Comparison of ENCODE assay signal across 11 mouse cellular contexts in the genomic region with DNA sequence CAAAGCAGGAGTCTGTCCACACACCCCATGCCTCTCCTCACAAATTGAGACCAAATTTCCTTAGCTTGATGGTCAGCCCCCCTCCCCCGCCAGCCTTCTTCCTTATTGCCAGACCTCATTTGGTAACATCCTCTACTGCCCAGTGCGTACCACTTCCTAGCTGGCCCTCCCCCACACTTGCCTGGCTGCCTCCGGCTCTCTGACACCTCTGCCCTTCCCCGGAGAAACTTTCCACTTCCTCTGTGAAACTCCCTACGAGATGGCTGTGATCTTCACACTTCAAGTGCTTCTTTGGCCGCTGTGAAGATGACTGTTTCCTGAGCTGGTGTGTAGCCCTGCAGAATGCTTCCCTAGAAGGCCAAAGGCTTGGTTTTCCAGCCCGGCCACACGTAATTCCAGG. TPM values are rescaled to one million over a fixed set of nuclear protein-coding genes. Genes with fewer than 3 reads are reported as not detected.
DNase-seq lines count a peak whose midpoint lies in the region; ATAC-seq and TF ChIP-seq lines count a peak whose summit lies in the region.
"Had no signal": no experiment of that assay in that cellular context is flagged by ENCODE, and none has a peak within 500 bp of the region (broad histone marks: within the 10 kb centered on the region; RNA-seq: fewer than 3 reads in every experiment).

No protein-coding gene starts in this region.

- no peak for TF ChIP-seq EP300 in liver, postnatal 0 days (IDR thresholded peaks at IDR 0.05; ENCODE audit: low read depth)

- ATAC-seq in heart, embryonic 16.5 days (replicated peaks; ENCODE audit: extremely low read depth, insufficient read depth, low FRiP score) = no peak
- no peak for ATAC-seq in heart, embryonic 11.5 days (replicated peaks; ENCODE audit: insufficient number of reproducible peaks, low FRiP score, low TSS enrichment)
- ATAC-seq in liver, postnatal 0 days = peak; percentile 37
- no peak for ATAC-seq in forebrain, embryonic 14.5 days
- ATAC-seq in forebrain, postnatal 0 days = no peak

- DNase-seq in brain, adult 2 months (ENCODE audit: low read depth, low spot score) = peak; percentile 68
- peak; percentile 77 for DNase-seq in liver, postnatal 0 days
- DNase-seq in spleen, postnatal 36 days (ENCODE audit: low spot score in 2 of 2) = peak; percentile 95 to 96
- no peak for DNase-seq in gastrocnemius, adult 18-20 months (ENCODE audit: low spot score)
- DNase-seq in forebrain, embryonic 14.5 days (ENCODE audit: low spot score) = no peak
- no peak for DNase-seq in forebrain, postnatal 0 days

- H3K27me3 ChIP-seq in heart, embryonic 16.5 days (ENCODE audit: control insufficient read depth, insufficient read depth, low read length) = no peaks in the 10 kb centered on the region
- no peaks in the 10 kb centered on the region for H3K27me3 ChIP-seq in heart, embryonic 11.5 days (ENCODE audit: control insufficient read depth, insufficient read depth, low read length)
- H3K27me3 ChIP-seq in liver, postnatal 0 days (ENCODE audit: insufficient read depth, low read length) = no peaks in the 10 kb centered on the region
- H3K27me3 ChIP-seq in forebrain, embryonic 14.5 days (replicated peaks; ENCODE audit: control insufficient read depth, insufficient read depth, low read length) = no peaks in the 10 kb centered on the region
- H3K27me3 ChIP-seq in forebrain, postnatal 0 days (ENCODE audit: insufficient read depth, low read length) = no peaks in the 10 kb centered on the region
- H3K27me3 ChIP-seq: embryonic facial prominence, embryonic 12.5 days had no signal

- H3K9ac ChIP-seq in heart, embryonic 16.5 days (ENCODE audit: low read length) = no peak overlapping the region
- no peak overlapping the region for H3K9ac ChIP-seq in heart, embryonic 11.5 days (ENCODE audit: low read depth, low read length)
- H3K9ac ChIP-seq in liver, postnatal 0 days (replicated peaks) = no peak overlapping the region
- no peak overlapping the region for H3K9ac ChIP-seq in forebrain, embryonic 14.5 days (ENCODE audit: low read length)
- H3K9ac ChIP-seq in forebrain, postnatal 0 days = no peak overlapping the region
- H3K9ac ChIP-seq: embryonic facial prominence, embryonic 12.5 days; hindbrain, embryonic 15.5 days had no signal

- H3K4me2 ChIP-seq in heart, embryonic 16.5 days (ENCODE audit: low read depth, low read length) = no peak overlapping the region
- H3K4me2 ChIP-seq in heart, embryonic 11.5 days = no peak overlapping the region
- peak overlapping the region; percentile 38; the same call in 1 of the 2 replicates for H3K4me2 ChIP-seq in liver, postnatal 0 days (ENCODE audit: low read depth, low read length)
- no peak overlapping the region for H3K4me2 ChIP-seq in forebrain, embryonic 14.5 days (ENCODE audit: low read length)
- H3K4me2 ChIP-seq in forebrain, postnatal 0 days (ENCODE audit: low read depth) = no peak overlapping the region
- H3K4me2 ChIP-seq: embryonic facial prominence, embryonic 12.5 days; hindbrain, embryonic 15.5 days had no signal

- WGBS in heart, embryonic 16.5 days = 34% methylated on average over 8 of the region's 8 CpGs
- WGBS in heart, embryonic 11.5 days (ENCODE audit: insufficient replicate concordance) = 31% methylated on average over 8 of the region's 8 CpGs
- 31% methylated on average over 8 of the region's 8 CpGs for WGBS in liver, postnatal 0 days (ENCODE audit: insufficient replicate concordance)
- WGBS in forebrain, embryonic 14.5 days = 81% methylated on average over 8 of the region's 8 CpGs
- WGBS in forebrain, postnatal 0 days = 79% methylated on average over 8 of the region's 8 CpGs

- no peaks in the 10 kb centered on the region for H3K9me3 ChIP-seq in heart, embryonic 16.5 days (replicated peaks; ENCODE audit: control insufficient read depth, low read length)
- H3K9me3 ChIP-seq in heart, embryonic 11.5 days (replicated peaks; ENCODE audit: control insufficient read depth, low read length) = no peaks in the 10 kb centered on the region
- no peaks in the 10 kb centered on the region for H3K9me3 ChIP-seq in liver, postnatal 0 days (ENCODE audit: low read length)
- no peaks in the 10 kb centered on the region for H3K9me3 ChIP-seq in forebrain, embryonic 14.5 days (replicated peaks; ENCODE audit: control insufficient read depth, low read length)
- no peaks in the 10 kb centered on the region for H3K9me3 ChIP-seq in forebrain, postnatal 0 days (ENCODE audit: low read length)
- H3K9me3 ChIP-seq: embryonic facial prominence, embryonic 12.5 days; G1E; hindbrain, embryonic 15.5 days had no signal

- H3K4me3 ChIP-seq in heart, embryonic 16.5 days (ENCODE audit: low read length) = no peak overlapping the region
- H3K4me3 ChIP-seq in heart, embryonic 11.5 days (ENCODE audit: low read depth, low read length) = no peak overlapping the region
- H3K4me3 ChIP-seq in liver, postnatal 0 days (ENCODE audit: low read depth, low read length) = no peak overlapping the region
- no peak overlapping the region for H3K4me3 ChIP-seq in forebrain, embryonic 14.5 days (ENCODE audit: low read depth, low read length)
- H3K4me3 ChIP-seq in forebrain, postnatal 0 days (ENCODE audit: low read depth, low read length) = no peak overlapping the region
- H3K4me3 ChIP-seq: embryonic facial prominence, embryonic 12.5 days; hindbrain, embryonic 15.5 days had no signal

- TF ChIP-seq CTCF in liver, postnatal 0 days (IDR thresholded peaks at IDR 0.05; ENCODE audit: low read depth) = no peak
- TF ChIP-seq CTCF in forebrain, postnatal 0 days (IDR thresholded peaks at IDR 0.05; ENCODE audit: low read depth) = no peak

- peak overlapping the region; percentile 34; the same call in 1 of the 2 replicates for H3K27ac ChIP-seq in heart, embryonic 16.5 days (ENCODE audit: low read length)
- H3K27ac ChIP-seq in heart, embryonic 11.5 days (ENCODE audit: low read depth, low read length) = no peak overlapping the region
- H3K27ac ChIP-seq in liver, postnatal 0 days (ENCODE audit: low read depth) = peak overlapping the region; percentile 85
- no peak overlapping the region for H3K27ac ChIP-seq in forebrain, embryonic 14.5 days (ENCODE audit: low read depth, low read length)
- no peak overlapping the region for H3K27ac ChIP-seq in forebrain, postnatal 0 days (ENCODE audit: low read depth, low read length)
- H3K27ac ChIP-seq: embryonic facial prominence, embryonic 12.5 days; hindbrain, embryonic 15.5 days had no signal

- H3K36me3 ChIP-seq in heart, embryonic 16.5 days (ENCODE audit: control insufficient read depth, insufficient read depth) = no peaks in the 10 kb centered on the region
- H3K36me3 ChIP-seq in heart, embryonic 11.5 days (ENCODE audit: control insufficient read depth, insufficient read depth, low read length) = no peaks in the 10 kb centered on the region
- no peaks in the 10 kb centered on the region for H3K36me3 ChIP-seq in liver, postnatal 0 days (replicated peaks; ENCODE audit: insufficient read depth, low read length)
- no peaks in the 10 kb centered on the region for H3K36me3 ChIP-seq in forebrain, embryonic 14.5 days (ENCODE audit: control insufficient read depth, insufficient read depth, low read length)
- no peaks in the 10 kb centered on the region for H3K36me3 ChIP-seq in forebrain, postnatal 0 days (ENCODE audit: insufficient read depth)
- H3K36me3 ChIP-seq: embryonic facial prominence, embryonic 12.5 days; G1E; hindbrain, embryonic 15.5 days had no signal

- H3K4me1 ChIP-seq in heart, embryonic 16.5 days (ENCODE audit: control insufficient read depth, insufficient read depth, low read length) = no peaks in the 10 kb centered on the region
- H3K4me1 ChIP-seq in heart, embryonic 11.5 days (ENCODE audit: control insufficient read depth, insufficient read depth, low read length) = peaks cover 6% of the 10 kb centered on the region; the same call in 1 of the 2 replicates
- H3K4me1 ChIP-seq in liver, postnatal 0 days (ENCODE audit: insufficient read depth) = peaks cover 24% of the 10 kb centered on the region
- no peaks in the 10 kb centered on the region for H3K4me1 ChIP-seq in forebrain, embryonic 14.5 days (ENCODE audit: control insufficient read depth, insufficient read depth, low read length)
- no peaks in the 10 kb centered on the region; the same call in 1 of the 2 replicates for H3K4me1 ChIP-seq in forebrain, postnatal 0 days (ENCODE audit: insufficient read depth)

RNA-seq across cellular contexts. Expression of a gene that starts 3.7 kb away (rescaled TPM):
- 3.5 and 3.9 TPM in 2 replicates for polyA plus RNA-seq in heart, embryonic 16.5 days (2015; fragmentation: Nextera tagmentation; extraction: Ambion mirVana)
- 2.0 and 3.2 TPM in 2 replicates for polyA plus RNA-seq in heart, embryonic 11.5 days (2014; fragmentation: Nextera tagmentation; extraction: Ambion mirVana)
- polyA plus RNA-seq in liver, postnatal 0 days (2015; fragmentation: Nextera tagmentation; extraction: Ambion mirVana) = 0.88 and 0.99 TPM in 2 replicates
- total RNA-seq in gastrocnemius, adult 18-20 months (2021) = 1 to 10 TPM; 1.3 to 1.6 TPM
- polyA plus RNA-seq in forebrain, embryonic 14.5 days (2014; fragmentation: Nextera tagmentation; extraction: Ambion mirVana) = 9.0 and 12.5 TPM in 2 replicates
- 5.5 and 13.7 TPM in 2 replicates for total RNA-seq in forebrain, postnatal 0 days (2014; rRNA removed)
- 11.0 and 14.3 TPM in 2 replicates for polyA plus RNA-seq in forebrain, postnatal 0 days (2015; fragmentation: Nextera tagmentation; extraction: Ambion mirVana)

RNA-seq across cellular contexts. Expression of a gene that starts 3.7 kb away (rescaled TPM):
- 16.6 and 28.6 TPM in 2 replicates for polyA plus RNA-seq in heart, embryonic 16.5 days (2015; fragmentation: Nextera tagmentation; extraction: Ambion mirVana)
- polyA plus RNA-seq in heart, embryonic 11.5 days (2014; fragmentation: Nextera tagmentation; extraction: Ambion mirVana) = 3.9 and 6.2 TPM in 2 replicates
- polyA plus RNA-seq in liver, postnatal 0 days (2015; fragmentation: Nextera tagmentation; extraction: Ambion mirVana) = 114 and 125 TPM in 2 replicates
- under 1 TPM; 0.84 to 1.00 TPM for total RNA-seq in gastrocnemius, adult 18-20 months (2021)
- polyA plus RNA-seq in forebrain, embryonic 14.5 days (2014; fragmentation: Nextera tagmentation; extraction: Ambion mirVana) = 1.3 and 2.3 TPM in 2 replicates
- total RNA-seq in forebrain, postnatal 0 days (2014; rRNA removed) = 1.2 and 2.0 TPM in 2 replicates
- polyA plus RNA-seq in forebrain, postnatal 0 days (2015; fragmentation: Nextera tagmentation; extraction: Ambion mirVana) = 4.1 and 4.6 TPM in 2 replicates

RNA-seq across cellular contexts. Expression of a gene that starts 30.0 kb away (rescaled TPM):
- polyA plus RNA-seq in heart, embryonic 16.5 days (2015; fragmentation: Nextera tagmentation; extraction: Ambion mirVana) = 213 and 218 TPM in 2 replicates
- 179 and 220 TPM in 2 replicates for polyA plus RNA-seq in heart, embryonic 11.5 days (2014; fragmentation: Nextera tagmentation; extraction: Ambion mirVana)
- polyA plus RNA-seq in liver, postnatal 0 days (2015; fragmentation: Nextera tagmentation; extraction: Ambion mirVana) = 198 and 215 TPM in 2 replicates
- 10 to 100 TPM; 14.1 to 19.8 TPM for total RNA-seq in gastrocnemius, adult 18-20 months (2021)
- 351 and 372 TPM in 2 replicates for polyA plus RNA-seq in forebrain, embryonic 14.5 days (2014; fragmentation: Nextera tagmentation; extraction: Ambion mirVana)
- total RNA-seq in forebrain, postnatal 0 days (2014; rRNA removed) = 124 and 162 TPM in 2 replicates
- polyA plus RNA-seq in forebrain, postnatal 0 days (2015; fragmentation: Nextera tagmentation; extraction: Ambion mirVana) = 554 and 579 TPM in 2 replicates

RNA-seq across cellular contexts. Expression of a gene that starts 38.0 kb away (rescaled TPM):
- polyA plus RNA-seq in heart, embryonic 16.5 days (2015; fragmentation: Nextera tagmentation; extraction: Ambion mirVana) = 0.37 and 0.91 TPM in 2 replicates
- polyA plus RNA-seq in heart, embryonic 11.5 days (2014; fragmentation: Nextera tagmentation; extraction: Ambion mirVana) = 0.52 and 1.1 TPM in 2 replicates
- polyA plus RNA-seq in liver, postnatal 0 days (2015; fragmentation: Nextera tagmentation; extraction: Ambion mirVana) = 0.69 and 1.4 TPM in 2 replicates
- total RNA-seq in gastrocnemius, adult 18-20 months (2021) = under 1 TPM in 1 of 2 experiments, not detected in 1; 0.07 TPM
- polyA plus RNA-seq in forebrain, embryonic 14.5 days (2014; fragmentation: Nextera tagmentation; extraction: Ambion mirVana) = 0.72 and 1.9 TPM in 2 replicates
- total RNA-seq in forebrain, postnatal 0 days (2014; rRNA removed) = 3.4 and 11.8 TPM in 2 replicates
- polyA plus RNA-seq in forebrain, postnatal 0 days (2015; fragmentation: Nextera tagmentation; extraction: Ambion mirVana) = 3.7 and 4.5 TPM in 2 replicates

RNA-seq across cellular contexts. Expression of a gene that starts 45.0 kb away (rescaled TPM):
- polyA plus RNA-seq in heart, embryonic 16.5 days (2015; fragmentation: Nextera tagmentation; extraction: Ambion mirVana) = 0.09 TPM in 1 of 2 replicates, not detected in the other
- not detected in 2 replicates for polyA plus RNA-seq in heart, embryonic 11.5 days (2014; fragmentation: Nextera tagmentation; extraction: Ambion mirVana)
- not detected in 2 replicates for polyA plus RNA-seq in liver, postnatal 0 days (2015; fragmentation: Nextera tagmentation; extraction: Ambion mirVana)
- not detected for total RNA-seq in gastrocnemius, adult 18-20 months (2021)
- not detected in 2 replicates for polyA plus RNA-seq in forebrain, embryonic 14.5 days (2014; fragmentation: Nextera tagmentation; extraction: Ambion mirVana)
- not detected in 2 replicates for total RNA-seq in forebrain, postnatal 0 days (2014; rRNA removed)
- polyA plus RNA-seq in forebrain, postnatal 0 days (2015; fragmentation: Nextera tagmentation; extraction: Ambion mirVana) = not detected in 2 replicates
- total RNA-seq: G1E had no signal
- polyA plus RNA-seq: embryonic facial prominence, embryonic 12.5 days; G1E; hindbrain, embryonic 15.5 days had no signal

Comparison
In these comparisons a context has a peak if more than half of its experiments do, and no peak if none do; other contexts are left out.
1. H3K27ac ChIP-seq: peak in heart, embryonic 16.5 days (single experiment) and liver, postnatal 0 days (single experiment); none in heart, embryonic 11.5 days (single experiment), forebrain, embryonic 14.5 days (single experiment) and forebrain, postnatal 0 days (single experiment).
2. DNase-seq: peak in brain, adult 2 months (single experiment), liver, postnatal 0 days (single experiment) and spleen, postnatal 36 days (2 of 2); none in gastrocnemius, adult 18-20 months (single experiment), forebrain, embryonic 14.5 days (single experiment) and forebrain, postnatal 0 days (single experiment).